ENCODE assay signal across 1 mouse cellular context in the genomic region with DNA sequence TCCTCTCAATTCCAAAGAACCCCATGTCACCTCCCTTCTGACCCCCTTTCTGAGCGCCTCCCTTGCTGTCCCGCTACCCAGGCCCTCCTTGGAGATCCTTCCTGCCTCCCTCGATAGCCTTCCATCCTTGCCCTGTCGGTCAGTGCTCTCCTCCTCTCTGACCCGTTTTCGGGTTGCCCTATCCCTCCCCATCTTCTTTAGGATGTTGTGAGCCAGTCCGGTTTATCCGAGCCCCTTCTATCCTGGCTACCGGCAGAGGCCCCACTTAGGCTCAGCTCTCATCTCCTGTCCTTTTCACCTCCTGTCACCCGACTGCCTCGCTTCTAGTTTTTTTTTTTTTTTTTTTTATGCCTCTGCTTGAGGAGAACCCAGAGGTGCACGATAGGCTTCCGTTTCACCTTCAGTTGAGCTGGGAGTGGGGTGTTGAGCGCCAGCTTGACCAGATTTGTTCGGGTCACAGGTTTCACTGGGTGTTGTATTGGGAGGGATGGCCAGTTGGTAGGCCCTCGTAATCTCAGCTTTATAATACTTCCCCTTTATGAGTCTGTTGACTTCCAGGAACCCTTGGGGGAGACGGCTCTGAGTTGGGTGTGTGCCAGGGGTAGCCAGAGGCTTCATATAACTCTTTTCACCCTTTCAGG.
TF ChIP-seq lines count a peak whose summit lies in the region.

No protein-coding gene starts in this region.

TF ChIP-seq in CH12.LX, 34 proteins besides CTCF, POLR2A, EP300 and RAD21:
- TF ChIP-seq PAX5 (IDR thresholded peaks at IDR 0.05; ENCODE audit: low read length) = no peak
- TF ChIP-seq SIN3A (IDR thresholded peaks at IDR 0.05; ENCODE audit: low read length) = peak; percentile 10
- TF ChIP-seq ZNF384 (IDR thresholded peaks at IDR 0.05; ENCODE audit: low read depth, low read length) = peak; percentile 65
- peak; percentile 28; the same call in 1 of the 2 replicates for TF ChIP-seq MXI1 (IDR thresholded peaks at IDR 0.05; ENCODE audit: low read depth, low read length)
